Mouse (Mus musculus): ENCODE measurements around the gene Bpifc. TPM values are rescaled to one million over a fixed set of nuclear protein-coding genes. Genes with fewer than 3 reads are reported as not detected.
A peak's percentile ranks its signal among the peaks of the same experiment; 100 is the strongest.

Bpifc gene
- polyA plus RNA-seq, 1 experiment from 2014 or later = 14.9 TPM

DNA sequence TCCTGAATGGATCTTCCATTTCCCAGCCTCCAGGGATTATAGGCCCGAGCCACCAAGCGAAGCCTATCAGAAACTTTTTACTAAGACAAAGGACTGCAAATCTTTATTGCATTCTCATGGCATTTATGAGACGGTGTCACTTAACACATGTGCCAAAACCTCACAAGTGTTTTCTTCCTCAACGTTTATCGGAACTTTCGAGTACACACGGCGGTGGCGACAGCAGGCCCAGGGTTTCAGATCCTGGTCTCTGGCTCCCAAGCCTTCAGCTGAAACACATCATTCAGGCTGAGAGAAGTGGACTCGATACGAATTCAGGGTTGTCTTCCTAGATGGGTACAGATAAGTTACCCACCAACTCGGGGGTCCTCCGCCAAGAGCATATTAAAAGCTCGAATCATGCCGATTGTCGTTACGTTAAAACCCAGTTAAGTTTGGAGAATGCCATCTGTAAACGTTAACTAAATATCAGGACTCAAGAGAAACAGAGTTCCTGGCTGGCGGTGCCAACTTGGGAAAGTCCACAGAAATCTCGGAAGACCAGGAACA lies 54.8 kb downstream of the Bpifc start:
- TF ChIP-seq CTCF (IDR thresholded peaks at IDR 0.05; ENCODE audit: low read depth) (no peak), EP300 (optimal IDR thresholded peaks at IDR 0.05) (no peak)
- Histone ChIP-seq H3K27me3 (ENCODE audit: control insufficient read depth, insufficient read depth, low read length) (no peaks in the 10 kb centered on the region), H3K9me3 (ENCODE audit: control insufficient read depth, low read length) (no peaks in the 10 kb centered on the region), H3K4me2 (replicated peaks; ENCODE audit: low read depth) (peak overlapping the region; percentile 56), H3K4me3 (ENCODE audit: low read depth, low read length) (peak overlapping the region; percentile 95), H3K9ac (ENCODE audit: low read length) (peak overlapping the region; percentile 92), H3K27ac (replicated peaks) (peak overlapping the region; percentile 88), H3K36me3 (ENCODE audit: control insufficient read depth, insufficient read depth, low read length) (peaks cover 3% of the 10 kb centered on the region; the same call in 1 of the 2 replicates), H3K4me1 (replicated peaks; ENCODE audit: control insufficient read depth, insufficient read depth) (no peaks in the 10 kb centered on the region; the same call in 1 of the 2 replicates)
- WGBS = 2% methylated on average over 20 of the region's 20 CpGs
- 0 out of 2 replicates have a peak, but pooled peaks have one; percentile 21 for ATAC-seq (ENCODE audit: low FRiP score, low TSS enrichment)
- DNase-seq (ENCODE audit: low spot score) = peak; percentile 19

DNA sequence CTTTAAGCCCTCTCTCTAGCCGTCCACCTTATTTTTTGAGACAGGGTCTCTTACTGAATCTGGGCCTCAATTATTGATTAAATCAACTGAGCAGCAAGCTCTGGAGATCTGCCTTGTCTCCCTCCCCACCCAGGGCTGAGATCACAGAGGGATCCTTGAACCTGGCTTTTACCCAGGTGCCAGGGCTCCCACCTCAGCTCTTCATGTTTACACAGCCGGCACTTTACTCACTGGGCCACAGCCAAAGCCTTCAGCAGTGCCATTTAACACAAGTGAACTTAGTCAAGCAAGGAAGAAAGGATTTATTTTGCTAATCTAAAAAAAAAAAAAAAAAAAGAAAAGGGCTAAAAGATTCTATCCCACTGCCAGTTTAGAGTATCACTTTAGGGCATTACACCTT lies 57.3 kb downstream of the Bpifc start:
- H3K36me3 ChIP-seq (ENCODE audit: control insufficient read depth, insufficient read depth, low read length) = peaks cover 16% of the 10 kb centered on the region
- H3K4me1 ChIP-seq (replicated peaks; ENCODE audit: control insufficient read depth, insufficient read depth) = no peaks in the 10 kb centered on the region; the same call in 1 of the 2 replicates
- 66% methylated on average over 2 of the region's 2 CpGs for WGBS
- no peaks in the 10 kb centered on the region for H3K9me3 ChIP-seq (ENCODE audit: control insufficient read depth, low read length)
- no peak overlapping the region for H3K27ac ChIP-seq (replicated peaks)
- H3K9ac ChIP-seq (ENCODE audit: low read length) = no peak overlapping the region
- ATAC-seq (ENCODE audit: low FRiP score, low TSS enrichment) (peak; percentile 38; the same call in 1 of the 2 replicates), DNase-seq (ENCODE audit: low spot score) (peak; percentile 53)
- no peaks in the 10 kb centered on the region for H3K27me3 ChIP-seq (ENCODE audit: control insufficient read depth, insufficient read depth, low read length)
- no peak overlapping the region for H3K4me2 ChIP-seq (replicated peaks; ENCODE audit: low read depth)
- no peak overlapping the region for H3K4me3 ChIP-seq (ENCODE audit: low read depth, low read length)
- TF ChIP-seq CTCF (IDR thresholded peaks at IDR 0.05; ENCODE audit: low read depth) (no peak), EP300 (optimal IDR thresholded peaks at IDR 0.05) (no peak)

DNA sequence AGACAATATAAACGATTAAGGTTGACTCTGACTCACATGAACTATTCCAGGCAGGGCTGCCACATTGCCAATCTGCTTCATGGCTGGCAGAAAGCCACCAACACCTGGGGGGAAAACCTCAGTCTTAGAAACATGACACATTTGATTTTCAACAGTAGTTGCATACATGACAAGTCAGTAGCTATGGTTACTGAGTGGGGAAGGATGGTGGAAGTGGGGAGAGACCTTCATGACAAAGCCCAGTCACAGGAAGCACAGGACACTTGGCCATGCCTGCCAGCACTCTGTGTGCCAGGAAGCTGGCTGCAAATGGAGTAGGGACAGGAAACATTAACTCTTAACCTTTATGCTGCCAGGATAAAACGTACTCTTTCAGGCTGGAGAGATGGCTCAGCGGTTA lies 58.3 kb downstream of the Bpifc start:
- Histone ChIP-seq H3K9me3 (ENCODE audit: control insufficient read depth, low read length) (no peaks in the 10 kb centered on the region), H3K4me1 (replicated peaks; ENCODE audit: control insufficient read depth, insufficient read depth) (no peaks in the 10 kb centered on the region; the same call in 1 of the 2 replicates), H3K27me3 (ENCODE audit: control insufficient read depth, insufficient read depth, low read length) (no peaks in the 10 kb centered on the region), H3K36me3 (ENCODE audit: control insufficient read depth, insufficient read depth, low read length) (peaks cover 22% of the 10 kb centered on the region), H3K4me3 (ENCODE audit: low read depth, low read length) (no peak overlapping the region), H3K4me2 (replicated peaks; ENCODE audit: low read depth) (no peak overlapping the region), H3K9ac (ENCODE audit: low read length) (no peak overlapping the region), H3K27ac (replicated peaks) (no peak overlapping the region)
- ATAC-seq (ENCODE audit: low FRiP score, low TSS enrichment) (no peak), DNase-seq (ENCODE audit: low spot score) (no peak)
- no peak for TF ChIP-seq CTCF (IDR thresholded peaks at IDR 0.05; ENCODE audit: low read depth)
- 65% methylated on average over 3 of the region's 3 CpGs for WGBS

DNA sequence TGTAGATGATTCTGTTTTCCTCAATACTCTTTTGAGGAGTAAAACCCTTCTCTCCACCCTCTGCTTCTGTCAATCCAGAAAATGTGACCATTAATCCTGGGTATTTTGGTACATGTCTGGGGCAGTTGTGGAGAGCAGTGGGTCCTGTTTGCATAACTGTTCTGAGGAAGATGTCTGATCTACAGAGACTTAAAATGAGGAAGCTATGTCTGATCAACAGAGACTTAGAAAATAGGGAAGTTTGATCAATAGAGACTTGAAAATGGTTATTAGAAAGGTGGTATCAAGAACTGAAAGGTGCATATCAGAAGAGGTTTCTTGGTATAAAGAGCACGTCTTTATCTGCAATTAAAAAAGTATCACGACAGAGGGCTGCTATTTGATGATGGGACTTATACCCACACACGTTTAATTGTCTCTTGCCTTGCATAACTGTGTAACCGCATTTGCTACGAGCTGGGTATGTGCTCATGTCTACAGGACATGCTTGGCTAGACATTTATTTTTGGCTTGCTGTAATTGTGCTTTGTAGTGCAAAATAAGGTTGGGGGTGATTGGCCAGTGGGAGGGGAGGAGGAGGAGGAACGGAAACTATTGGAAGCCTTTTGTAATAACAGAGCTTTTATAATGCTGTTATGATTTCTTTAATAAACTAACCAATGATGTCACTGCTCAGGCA lies 59.8 kb downstream of the Bpifc start:
- H3K27ac ChIP-seq (replicated peaks) = no peak overlapping the region
- H3K9me3 ChIP-seq (ENCODE audit: control insufficient read depth, low read length) = no peaks in the 10 kb centered on the region
- no peak overlapping the region for H3K4me3 ChIP-seq (ENCODE audit: low read depth, low read length)
- H3K9ac ChIP-seq (ENCODE audit: low read length) = no peak overlapping the region
- H3K27me3 ChIP-seq (ENCODE audit: control insufficient read depth, insufficient read depth, low read length) = no peaks in the 10 kb centered on the region
- 81% methylated on average over 6 of the region's 6 CpGs for WGBS
- DNase-seq (ENCODE audit: low spot score) (no peak), ATAC-seq (ENCODE audit: low FRiP score, low TSS enrichment) (no peak)
- H3K4me2 ChIP-seq (replicated peaks; ENCODE audit: low read depth) = no peak overlapping the region
- H3K36me3 ChIP-seq (ENCODE audit: control insufficient read depth, insufficient read depth, low read length) = peaks cover 26% of the 10 kb centered on the region
- H3K4me1 ChIP-seq (replicated peaks; ENCODE audit: control insufficient read depth, insufficient read depth) = no peaks in the 10 kb centered on the region; the same call in 1 of the 2 replicates
- no peak for TF ChIP-seq CTCF (IDR thresholded peaks at IDR 0.05; ENCODE audit: low read depth)
- no peak for TF ChIP-seq EP300 (optimal IDR thresholded peaks at IDR 0.05)

GRCm38 (mm10) chr10:85948483-85949196 lies 63.1 kb downstream of the Bpifc start:
- ATAC-seq (ENCODE audit: low FRiP score, low TSS enrichment) (no peak), DNase-seq (ENCODE audit: low spot score) (no peak)
- TF ChIP-seq CTCF (IDR thresholded peaks at IDR 0.05; ENCODE audit: low read depth) (no peak), EP300 (optimal IDR thresholded peaks at IDR 0.05) (no peak)
- H3K4me3 ChIP-seq (ENCODE audit: low read depth, low read length) = no peak overlapping the region
- H3K4me1 ChIP-seq (replicated peaks; ENCODE audit: control insufficient read depth, insufficient read depth) = no peaks in the 10 kb centered on the region
- no peaks in the 10 kb centered on the region for H3K9me3 ChIP-seq (ENCODE audit: control insufficient read depth, low read length)
- WGBS = 94% methylated on average over 8 of the region's 8 CpGs
- H3K9ac ChIP-seq (ENCODE audit: low read length) = no peak overlapping the region
- H3K36me3 ChIP-seq (ENCODE audit: control insufficient read depth, insufficient read depth, low read length) = peaks cover 39% of the 10 kb centered on the region
- no peak overlapping the region for H3K27ac ChIP-seq (replicated peaks)
- no peaks in the 10 kb centered on the region for H3K27me3 ChIP-seq (ENCODE audit: control insufficient read depth, insufficient read depth, low read length)
- H3K4me2 ChIP-seq (replicated peaks; ENCODE audit: low read depth) = no peak overlapping the region
